Mouse (Mus musculus) left cerebral cortex, postnatal 36 days (tissue): ENCODE measurements around the gene Stk4. TPM values are rescaled to one million over a fixed set of nuclear protein-coding genes. Genes with fewer than 3 reads are reported as not detected.

Experiments used
- DNase-seq, 2 experiments: peaks; one replicate each; pipeline ENCODE4 v3.0.0; 2021 to 2022; ENCODE audit warnings: low spot score in 2 of 2, mixed read lengths in 1 of 2
- intact Hi-C: fragments of 180-260 bp; cut with DNase I; formaldehyde crosslinking; loops from one replicate; pipeline ENCODE4 v1.15.1; 2025
- total RNA-seq, 2 experiments: library from RNA; stranded (reverse); gene quantifications; 2 replicates each; pipeline ENCODE4 v1.2.3; 2021

The Stk4 gene
- total RNA-seq, 2 experiments from 2014 or later, result 31.1 to 39.7 TPM

DNA sequence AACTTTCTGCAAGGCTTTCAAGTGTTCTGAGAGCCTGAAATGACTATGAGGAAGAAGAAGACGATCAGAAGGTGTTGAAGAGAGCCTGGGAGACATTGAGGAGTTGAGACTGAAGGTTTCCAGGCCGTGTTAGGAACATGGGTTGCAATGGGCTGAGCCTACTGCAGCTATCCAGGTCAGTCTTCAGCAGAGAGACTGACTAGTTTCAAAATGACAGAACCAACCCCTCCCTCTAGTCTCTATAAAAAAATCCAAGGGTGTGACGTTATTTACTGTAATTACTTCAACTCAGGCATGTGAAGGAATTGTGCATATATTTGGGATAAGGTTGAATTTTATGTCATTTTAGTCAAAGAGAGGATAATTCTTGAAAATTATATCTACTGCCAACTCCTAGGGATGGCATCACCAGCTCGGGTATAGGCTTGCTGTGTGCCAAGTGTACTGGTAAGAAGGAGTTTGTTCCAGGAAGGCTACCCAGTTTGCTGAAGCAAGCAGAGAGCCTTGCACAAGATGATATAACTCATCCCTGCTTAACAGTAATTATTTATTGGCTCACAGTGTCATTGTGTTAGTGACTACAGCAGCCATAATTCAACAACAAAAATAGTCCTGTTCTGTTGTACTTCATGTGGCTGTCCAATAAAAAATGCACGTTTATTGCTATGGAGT, 125.0 kb downstream of the Stk4 start:
- no peak for DNase-seq
- intact Hi-C loops, result no loop called here

DNA sequence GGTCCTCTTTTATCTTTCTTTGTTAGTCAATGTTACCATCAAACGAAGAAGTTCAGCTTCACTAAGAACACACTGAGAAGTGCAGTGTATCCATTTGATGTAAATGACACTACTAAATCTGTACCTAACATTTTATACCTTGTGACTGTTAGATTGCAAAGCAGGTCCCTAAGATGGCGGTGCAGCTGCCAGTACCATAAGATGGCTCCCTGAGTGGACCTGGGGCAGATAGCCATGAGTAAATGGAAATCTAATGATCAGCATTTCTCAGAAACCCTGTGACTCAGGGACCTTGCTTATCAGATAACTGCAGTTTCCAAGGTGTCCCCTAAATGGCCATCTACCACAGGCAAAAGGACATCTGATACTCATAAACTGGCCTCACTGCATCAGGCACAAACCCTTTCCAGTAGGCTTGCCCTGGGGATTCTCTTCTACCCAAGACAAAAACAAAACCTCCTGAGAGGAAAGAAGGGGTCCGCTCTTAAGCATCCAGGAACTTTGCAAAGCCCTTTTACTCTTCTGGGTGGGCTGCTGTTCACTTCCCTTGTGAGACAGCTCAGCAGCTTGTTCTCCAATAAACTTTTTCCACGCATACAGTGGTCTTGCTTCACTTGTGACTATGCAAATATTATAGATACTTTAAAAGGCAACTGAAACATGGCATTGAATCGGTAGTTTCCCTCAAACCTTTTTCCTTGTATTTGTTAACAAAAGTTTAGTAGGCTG, 126.0 kb downstream of the Stk4 start:
- no peak for DNase-seq
- intact Hi-C loops, result no loop called here

DNA sequence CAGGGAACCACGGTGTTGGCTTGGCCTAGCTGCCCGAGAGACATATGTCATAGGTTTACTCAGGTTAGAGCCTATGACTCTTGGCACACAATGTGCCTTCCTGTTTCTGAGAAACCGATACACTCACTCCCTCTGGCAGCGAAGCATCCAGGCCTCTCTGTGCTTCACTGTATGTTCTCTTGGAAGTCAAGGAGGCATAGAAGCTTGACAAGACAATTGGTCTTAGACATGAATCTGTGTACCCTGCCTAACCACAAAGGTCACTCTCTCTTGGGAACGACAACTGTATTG, 126.5 kb downstream of the Stk4 start:
- intact Hi-C loops, result no loop called here
- DNase-seq, result no peak

DNA sequence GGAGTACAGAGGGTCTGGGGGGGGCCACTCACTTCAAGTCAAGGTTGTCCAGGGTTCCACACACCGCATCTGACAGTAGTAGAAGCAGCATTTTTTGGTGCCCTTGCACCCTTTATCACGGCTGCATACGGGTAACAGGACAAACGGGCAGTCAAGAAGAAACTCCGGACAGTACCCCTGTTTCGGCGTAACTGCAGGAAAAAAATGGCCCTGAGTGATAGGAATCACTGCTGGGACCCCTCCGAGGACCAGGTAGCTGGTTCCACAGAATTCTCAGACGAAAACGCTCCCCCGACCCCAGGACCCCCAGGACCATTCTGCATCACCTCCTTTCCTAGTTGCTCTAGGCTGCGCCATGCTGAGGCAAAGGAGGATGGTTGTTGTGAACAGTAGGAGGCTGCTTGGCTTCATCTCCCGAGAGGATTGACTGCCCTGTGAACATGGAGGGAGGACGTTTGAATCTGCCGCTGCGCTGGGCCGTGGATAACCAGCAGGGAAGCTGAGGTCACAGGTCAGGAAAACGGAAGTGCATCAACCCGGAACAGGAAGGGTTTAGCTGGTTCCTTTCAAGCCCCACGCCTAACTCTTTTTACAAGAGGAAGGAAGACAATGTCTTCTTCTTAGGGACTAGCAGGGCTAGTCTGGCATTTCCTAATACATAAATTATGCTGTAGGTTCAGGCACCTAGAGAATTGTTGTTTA, 129.7 kb downstream of the Stk4 start, which contains the start of gene Wfdc15a:
Wfdc15a (minus strand) TSS at position 505 of the 702 bp plus-strand sequence.
- intact Hi-C loops, result no loop called here
- no peak for DNase-seq

Other genes starting within 250 kb of the Stk4 start
- gene Ccn5, start 249.5 kb upstream of the Stk4 start, total RNA-seq, result under 1 TPM; 0.17 to 0.23 TPM
- gene Kcnk15, start 216.7 kb upstream of the Stk4 start, total RNA-seq, result under 1 TPM in 1 of 2 experiments, not detected in 1; 0.54 TPM
- 10 to 100 TPM; 86.6 to 94.5 TPM for gene Rims4, start 151.6 kb upstream of the Stk4 start, total RNA-seq
- gene Ywhab, start 75.4 kb upstream of the Stk4 start, total RNA-seq, result 100 to 1,000 TPM; 422 to 471 TPM
- gene Pabpc1l, start 44.9 kb upstream of the Stk4 start, total RNA-seq, result 1 to 10 TPM in 1 of 2 experiments, under 1 TPM in 1; 0.44 to 2.0 TPM
- 10 to 100 TPM; 72.6 to 72.8 TPM for gene Tomm34, start 847 bp downstream of the Stk4 start, total RNA-seq
- gene Kcns1, start 100.8 kb downstream of the Stk4 start, total RNA-seq, result 10 to 100 TPM; 15.7 to 20.3 TPM
- gene Wfdc5, start 112.4 kb downstream of the Stk4 start, total RNA-seq, result not detected
- gene Wfdc12, start 120.3 kb downstream of the Stk4 start, total RNA-seq, result not detected
- gene Wfdc15a, start 129.8 kb downstream of the Stk4 start, total RNA-seq, result not detected
- gene Wfdc15b, start 151.3 kb downstream of the Stk4 start, total RNA-seq, result not detected
- not detected for gene Svs2, start 168.1 kb downstream of the Stk4 start, total RNA-seq
- gene Svs3b, start 186.3 kb downstream of the Stk4 start, total RNA-seq, result not detected
- not detected for gene Svs4, start 208.1 kb downstream of the Stk4 start, total RNA-seq
- not detected for gene Svs3a, start 218.9 kb downstream of the Stk4 start, total RNA-seq
- gene Svs6, start 246.4 kb downstream of the Stk4 start, total RNA-seq, result not detected